Mouse (Mus musculus) stomach, postnatal 0 days (tissue): ENCODE measurements around the gene 5730522E02Rik.

Experiments used
- CTCF ChIP-seq: IDR thresholded peaks from 2 replicates; pipeline ENCODE4 v1.5.1; 2016; ENCODE audit warnings: antibody characterized with exemption, low read depth, mild to moderate bottlenecking, moderate library complexity
- EP300 ChIP-seq: optimal IDR thresholded peaks from 2 replicates; pipeline ENCODE3; 2016; ENCODE audit warnings: antibody characterized with exemption

GRCm38 (mm10) chr11:25696168-25696567, 514.4 kb downstream of the 5730522E02Rik start:
- TF ChIP-seq CTCF: no peak
- TF ChIP-seq EP300: no peak
